Mouse (Mus musculus): ENCODE measurements around the gene Gm8050.
"Not testable (repeated sequence)": the region's sequence is repeated elsewhere in the genome, so short reads cannot be mapped to it uniquely, and the experiment has no call there.

GRCm38 (mm10) chr14:6720151-6720550 lies at the start of gene Gm8050:
- TF ChIP-seq CTCF (conservative IDR thresholded peaks at IDR 0.05; ENCODE audit: low read length); NANOG (IDR thresholded peaks at IDR 0.05; ENCODE audit: borderline replicate concordance, low read length); POU5F1 (IDR thresholded peaks at IDR 0.05; ENCODE audit: borderline replicate concordance, low read length): not testable (repeated sequence)
